Mouse (Mus musculus) left cerebral cortex, postnatal 25 days (tissue): ENCODE data around the gene Itgal. TPM values are rescaled to one million over a fixed set of nuclear protein-coding genes. Genes with fewer than 3 reads are reported as not detected.

Experiments used
- DNase-seq, 2 experiments: peaks; one replicate each; pipeline ENCODE4 v3.0.0; 2022; ENCODE audit warnings: low spot score in 2 of 2, mixed read lengths in 1 of 2
- intact Hi-C: fragments of 180-260 bp; cut with DNase I; formaldehyde crosslinking; loops from one replicate; pipeline ENCODE4 v1.15.1; 2025
- total RNA-seq, 2 experiments: library from RNA; stranded (reverse); gene quantifications; 2 replicates each; pipeline ENCODE4 v1.2.3; 2021

Gene Itgal
- total RNA-seq, 2 experiments from 2014 or later: 0.34 to 0.94 TPM

DNA sequence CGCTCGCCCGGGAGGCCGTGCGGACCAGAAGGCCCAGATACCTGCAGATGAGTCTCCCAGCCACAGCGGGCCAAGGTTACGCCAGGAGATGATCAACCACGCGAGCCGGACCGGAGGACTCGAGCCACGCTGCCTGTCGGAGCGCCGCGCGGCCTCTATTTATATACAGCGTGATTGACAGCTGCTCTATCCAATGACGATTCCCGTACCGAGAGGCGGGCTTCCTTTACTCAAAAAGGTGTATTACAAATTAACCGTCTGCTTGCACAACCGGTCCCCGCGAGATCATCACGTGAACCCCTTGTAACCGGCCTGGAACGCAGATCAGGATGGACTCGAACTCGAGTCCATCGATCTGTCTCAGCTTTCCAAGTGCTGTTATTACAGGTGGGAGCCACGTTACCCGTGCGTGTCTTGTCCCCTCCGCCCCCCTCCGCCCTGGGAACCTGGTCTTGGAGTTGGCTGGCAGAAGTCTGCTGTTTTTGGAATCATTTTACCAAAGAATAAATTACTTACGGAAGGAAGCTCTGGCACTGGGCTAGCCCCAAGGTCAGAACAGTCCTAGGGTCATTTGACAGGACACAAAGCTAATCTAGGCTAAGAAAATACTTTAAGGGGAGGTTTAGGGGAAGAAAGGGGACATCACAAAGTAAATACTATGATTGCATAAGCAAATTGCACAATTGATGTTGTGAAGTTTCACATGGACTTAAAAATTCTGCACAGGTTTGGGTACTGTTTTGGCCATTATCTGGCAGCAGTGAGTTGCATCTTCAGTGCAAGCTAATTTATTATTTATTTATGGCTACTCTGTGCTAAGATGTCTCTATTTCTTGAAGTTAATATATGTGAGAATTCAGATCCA, 21.9 kb upstream of the Itgal start, which contains the start of gene Sephs2:
Gene Sephs2 (minus strand): TSS at position 131 of the 865 bp plus-strand sequence.
- intact Hi-C loops: no loop called here
- peak; percentile 96 to 98 for DNase-seq

GRCm38 (mm10) chr7:127276519-127276961, 19.5 kb upstream of the Itgal start:
- DNase-seq: no peak
- intact Hi-C loops: no loop called here

DNA sequence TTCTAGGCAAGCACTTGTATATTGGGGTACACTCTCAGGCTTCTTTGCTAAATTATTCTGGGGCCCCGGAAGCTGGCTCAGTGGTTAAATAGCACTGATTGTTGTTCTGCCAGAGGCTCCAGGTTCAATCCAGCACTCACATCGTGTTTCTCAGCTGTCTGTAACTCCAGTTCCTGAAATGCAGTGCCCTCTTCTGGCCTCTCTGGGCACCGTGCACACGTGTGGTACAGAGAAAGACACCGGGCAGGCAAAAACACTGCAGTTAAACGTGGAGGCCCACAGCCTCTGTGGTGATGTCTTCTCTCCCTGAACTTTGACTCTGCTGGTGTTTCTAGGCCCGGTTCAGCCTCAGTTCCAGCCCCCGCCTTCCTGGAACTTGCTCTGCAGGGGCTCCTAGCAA, 17.7 kb upstream of the Itgal start:
- DNase-seq: no peak
- intact Hi-C loops: no loop called here

DNA sequence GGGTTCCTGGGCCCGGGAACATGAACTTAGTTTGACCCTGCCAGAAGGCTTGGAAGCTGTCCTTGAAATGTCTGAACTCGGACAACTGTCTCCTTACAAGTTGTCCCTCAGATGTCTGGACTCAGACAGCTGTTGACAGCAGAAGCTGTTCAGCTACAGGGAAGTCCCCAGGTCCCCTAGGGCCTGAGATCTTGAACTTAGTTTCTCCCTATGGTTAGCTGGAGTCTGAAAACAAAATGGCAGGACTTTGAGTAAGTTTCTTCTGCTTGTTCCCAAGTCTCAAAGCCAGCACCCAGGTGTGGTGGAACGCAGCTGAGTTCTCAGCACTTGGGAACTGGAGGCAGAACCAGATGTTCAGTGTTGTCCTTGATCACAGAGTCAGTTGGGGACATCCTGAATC, 16.0 kb upstream of the Itgal start:
- intact Hi-C loops: no loop called here
- DNase-seq: no peak

- intact Hi-C loops: no loop called here
- no peak for DNase-seq
These were observed 14.9 kb upstream of the Itgal start for GRCm38 (mm10) chr7:127281114-127281513.

DNA sequence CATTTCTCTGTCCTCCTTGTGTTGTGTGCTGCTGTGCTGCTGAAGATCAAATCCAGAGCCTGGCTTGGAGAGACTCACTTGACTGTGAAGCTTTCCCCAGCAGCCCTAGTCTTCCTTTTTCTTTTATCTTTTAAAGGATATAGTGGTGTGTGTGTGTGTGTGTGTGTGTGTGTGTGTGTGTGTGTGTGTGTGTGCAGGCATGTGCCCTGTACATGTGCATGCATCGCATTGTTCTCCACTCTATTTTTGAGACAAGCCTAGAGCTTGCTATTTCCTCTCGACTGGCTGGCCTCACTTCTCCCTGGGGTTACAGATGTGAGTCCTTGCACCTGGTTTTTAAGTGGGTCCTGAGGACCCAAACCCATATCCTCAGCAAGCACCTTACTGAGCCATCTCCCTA, 13.9 kb upstream of the Itgal start:
- DNase-seq: no peak
- intact Hi-C loops: no loop called here

- intact Hi-C loops: no loop called here
- no peak for DNase-seq
These were observed 10.9 kb upstream of the Itgal start for GRCm38 (mm10) chr7:127285154-127285553.

DNA sequence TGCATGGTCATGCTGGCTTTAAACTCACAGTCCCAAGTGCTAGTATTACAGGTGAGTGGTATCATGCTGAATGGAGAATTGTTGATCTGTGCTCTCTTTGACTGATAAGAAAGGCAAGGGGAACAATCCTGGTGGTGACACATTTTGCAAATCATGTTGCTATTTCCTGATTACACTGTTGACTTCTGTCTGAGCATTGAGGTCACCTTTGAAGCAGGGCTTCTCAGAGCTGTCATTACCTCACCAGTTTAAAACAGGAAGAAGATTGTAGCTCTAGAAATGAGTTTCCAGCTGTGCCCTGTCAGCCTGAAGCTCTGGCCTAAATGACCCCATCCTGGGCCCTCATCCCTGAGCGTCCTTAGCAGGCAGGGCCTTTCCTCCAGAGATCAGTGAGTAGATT, 8.1 kb upstream of the Itgal start:
- intact Hi-C loops: no loop called here
- DNase-seq: no peak

- intact Hi-C loops: no loop called here
- DNase-seq: no peak
These were observed 6.8 kb upstream of the Itgal start for GRCm38 (mm10) chr7:127289306-127289705.

GRCm38 (mm10) chr7:127290142-127290541, 5.9 kb upstream of the Itgal start:
- intact Hi-C loops: loop anchor here (10.0 kb wide), 1 partner anchor 135 kb away; no protein-coding TSS in a partner anchor
- DNase-seq: no peak

- intact Hi-C loops: loop anchor here (10.0 kb wide), 1 partner anchor 142 kb away; no protein-coding TSS in a partner anchor
- DNase-seq: no peak
These were observed 911 bp downstream of the Itgal start for GRCm38 (mm10) chr7:127296786-127297555.

- intact Hi-C loops: loop anchor here (10.0 kb wide), 1 partner anchor 143 kb away; no protein-coding TSS in a partner anchor
- DNase-seq: no peak
These were observed 1.6 kb downstream of the Itgal start for GRCm38 (mm10) chr7:127297586-127298193.

DNA sequence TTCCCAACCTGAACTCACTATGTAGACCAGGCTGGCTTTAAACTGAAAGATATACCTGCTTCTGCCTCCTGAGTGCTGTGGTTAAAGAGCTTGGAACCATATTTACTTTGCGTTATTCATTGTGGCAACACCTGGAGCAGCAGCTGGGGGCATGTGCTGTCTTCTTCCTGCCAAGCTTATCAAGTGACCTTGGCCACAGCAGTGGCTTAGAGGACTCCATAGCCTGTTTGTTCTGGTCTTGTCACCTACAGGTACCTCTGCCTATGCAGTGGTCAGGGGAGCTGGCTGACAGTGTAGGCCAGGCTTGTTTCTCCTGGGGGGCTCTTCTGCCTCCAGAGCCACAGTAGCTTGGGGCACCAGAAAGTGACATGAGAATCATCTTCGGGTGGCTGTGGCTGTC, 12.4 kb downstream of the Itgal start:
- intact Hi-C loops: loop anchor here (5.0 kb wide), 1 partner anchor 179 kb away; no protein-coding TSS in a partner anchor
- no peak for DNase-seq

DNA sequence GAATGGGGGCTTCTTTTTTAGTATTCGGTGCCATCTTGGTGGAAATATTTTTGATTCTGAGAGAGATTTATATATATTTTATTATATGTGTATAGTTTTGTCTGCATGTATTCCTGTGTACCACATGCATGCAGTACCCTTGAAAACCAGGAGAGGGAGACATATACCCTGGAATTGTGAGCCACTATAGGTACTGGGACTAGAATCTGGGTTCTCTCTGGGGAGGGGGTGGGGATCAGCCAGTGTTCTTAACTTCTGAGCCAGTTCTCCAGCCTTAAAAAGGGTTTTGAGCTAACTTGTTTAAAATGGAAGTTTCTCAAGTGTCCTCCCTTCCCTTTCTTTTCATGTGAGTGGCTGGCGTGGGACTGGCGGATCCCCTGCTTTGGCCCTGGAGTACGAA, 12.8 kb downstream of the Itgal start:
- intact Hi-C loops: loop anchor here (5.0 kb wide), 1 partner anchor 178 kb away; no protein-coding TSS in a partner anchor
- peak; percentile 72 to 81 for DNase-seq

DNA sequence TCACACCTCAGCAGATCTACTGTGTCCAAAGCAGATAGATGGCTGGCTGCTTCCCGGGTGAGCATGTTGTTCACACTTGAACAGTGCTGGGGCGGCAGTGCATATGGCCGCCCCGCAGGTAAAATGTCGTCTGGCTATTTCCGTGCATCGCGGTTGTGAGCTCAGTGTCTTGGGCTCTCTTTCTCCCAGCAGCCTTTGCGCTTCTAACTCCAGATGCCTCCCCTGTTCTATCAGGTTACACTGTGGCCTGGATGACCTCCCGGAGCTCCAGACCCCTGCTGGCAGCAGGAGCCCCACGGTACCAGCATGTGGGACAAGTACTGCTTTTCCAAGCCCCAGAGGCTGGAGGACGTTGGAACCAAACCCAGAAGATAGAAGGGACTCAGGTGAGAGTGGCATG, 13.9 kb downstream of the Itgal start:
- no peak for DNase-seq
- intact Hi-C loops: loop anchor here (5.0 kb wide), 1 partner anchor 177 kb away; no protein-coding TSS in a partner anchor

DNA sequence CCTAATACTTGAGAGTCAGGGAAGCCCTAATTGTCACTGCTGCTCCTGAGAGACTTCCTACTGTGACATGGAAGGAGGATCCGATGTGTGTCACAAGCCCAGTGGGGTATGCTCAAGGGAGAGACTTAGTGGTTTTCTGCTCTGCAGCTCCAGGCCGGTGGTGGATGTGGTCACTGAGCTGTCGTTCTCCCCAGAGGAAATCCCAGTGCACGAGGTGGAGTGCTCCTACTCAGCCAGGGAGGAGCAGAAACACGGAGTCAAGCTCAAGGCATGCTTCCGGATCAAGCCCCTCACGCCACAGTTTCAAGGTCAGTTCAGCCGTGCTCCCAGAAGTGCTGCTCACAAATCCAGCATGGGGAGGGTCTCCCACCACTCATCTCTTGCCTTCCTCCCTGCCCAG, 17.9 kb downstream of the Itgal start:
- DNase-seq: no peak
- intact Hi-C loops: no loop called here

- intact Hi-C loops: no loop called here
- peak in 1 of 2 experiments; percentile 70 for DNase-seq
These were observed 25.0 kb downstream of the Itgal start for GRCm38 (mm10) chr7:127321106-127321505.

DNA sequence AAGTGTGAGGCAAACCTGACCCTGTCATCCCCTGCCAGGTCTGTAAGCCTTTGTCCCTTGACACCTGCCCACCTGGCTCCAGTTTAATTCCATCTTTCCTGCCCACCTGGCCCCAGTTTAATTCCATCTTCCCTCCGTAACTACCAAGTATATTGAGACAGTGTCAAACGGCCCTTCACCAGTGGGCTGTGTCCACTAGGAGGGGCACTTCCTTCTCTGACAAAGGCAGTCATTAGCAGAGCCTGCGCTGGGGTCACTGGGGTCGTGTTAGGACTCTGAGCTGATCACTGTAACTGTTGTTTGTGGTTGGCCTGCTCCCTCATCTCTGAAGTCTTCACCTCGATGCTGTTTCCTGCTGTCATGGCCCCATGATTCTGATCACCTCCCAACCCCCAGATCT, 26.0 kb downstream of the Itgal start:
- DNase-seq: no peak
- intact Hi-C loops: no loop called here

GRCm38 (mm10) chr7:127324944-127325343, 28.9 kb downstream of the Itgal start:
- no peak for DNase-seq
- intact Hi-C loops: no loop called here

GRCm38 (mm10) chr7:127325550-127325949, 29.5 kb downstream of the Itgal start:
- intact Hi-C loops: no loop called here
- DNase-seq: no peak
